Mouse (Mus musculus): ENCODE data around the gene Pitpnm3. TPM values are rescaled to one million over a fixed set of nuclear protein-coding genes. Genes with fewer than 3 reads are reported as not detected.

Pitpnm3 gene
- polyA plus RNA-seq, 1 experiment from 2014 or later, result 0.05 TPM

GRCm38 (mm10) chr11:72084337-72084736 lies 51.2 kb downstream of the Pitpnm3 start:
- Histone ChIP-seq H3K4me3 (replicated peaks) (no peak overlapping the region), H3K9me3 (replicated peaks) (no peaks in the 10 kb centered on the region), H3K36me3 (no peaks in the 10 kb centered on the region), H3K27me3 (0 out of 2 replicates have a peak, but pooled peaks cover 2% of the 10 kb centered on the region), H3K9ac (no peak overlapping the region), H3K4me1 (peaks cover 8% of the 10 kb centered on the region; the same call in 1 of the 2 replicates), H3K27ac (no peak overlapping the region), H3K4me2 (no peak overlapping the region)
- no peak for ATAC-seq (replicated peaks; ENCODE audit: low FRiP score)
- WGBS, result 94% methylated on average over 15 of the region's 15 CpGs

- Histone ChIP-seq H3K4me3 (replicated peaks) (no peak overlapping the region), H3K27ac (no peak overlapping the region), H3K9me3 (replicated peaks) (no peaks in the 10 kb centered on the region), H3K27me3 (0 out of 2 replicates have a peak, but pooled peaks cover 2% of the 10 kb centered on the region), H3K36me3 (no peaks in the 10 kb centered on the region), H3K4me1 (peaks cover 8% of the 10 kb centered on the region; the same call in 1 of the 2 replicates), H3K9ac (no peak overlapping the region), H3K4me2 (no peak overlapping the region)
- WGBS, result 73% methylated on average over 4 of the region's 4 CpGs
- ATAC-seq (replicated peaks; ENCODE audit: low FRiP score), result no peak
These were observed 53.0 kb downstream of the Pitpnm3 start for GRCm38 (mm10) chr11:72082601-72083000.

- 86% methylated on average over 6 of the region's 6 CpGs for WGBS
- Histone ChIP-seq H3K4me2 (no peak overlapping the region), H3K36me3 (no peaks in the 10 kb centered on the region), H3K27me3 (0 out of 2 replicates have a peak, but pooled peaks cover 2% of the 10 kb centered on the region), H3K4me3 (replicated peaks) (no peak overlapping the region), H3K9ac (no peak overlapping the region), H3K4me1 (no peaks in the 10 kb centered on the region), H3K9me3 (replicated peaks) (no peaks in the 10 kb centered on the region), H3K27ac (no peak overlapping the region)
- no peak for ATAC-seq (replicated peaks; ENCODE audit: low FRiP score)
These were observed 55.1 kb downstream of the Pitpnm3 start for GRCm38 (mm10) chr11:72080461-72080860.

GRCm38 (mm10) chr11:72078647-72079046 lies 56.9 kb downstream of the Pitpnm3 start:
- no peaks in the 10 kb centered on the region for H3K9me3 ChIP-seq (replicated peaks)
- no peaks in the 10 kb centered on the region for H3K36me3 ChIP-seq
- WGBS, result 52% methylated on average over 4 of the region's 4 CpGs
- no peak overlapping the region for H3K27ac ChIP-seq
- peaks cover 12% of the 10 kb centered on the region; the same call in 1 of the 2 replicates for H3K27me3 ChIP-seq
- no peak for ATAC-seq (replicated peaks; ENCODE audit: low FRiP score)
- H3K9ac ChIP-seq, result no peak overlapping the region
- no peak overlapping the region for H3K4me3 ChIP-seq (replicated peaks)
- H3K4me1 ChIP-seq, result no peaks in the 10 kb centered on the region
- H3K4me2 ChIP-seq, result no peak overlapping the region

GRCm38 (mm10) chr11:72078056-72078455 lies 57.5 kb downstream of the Pitpnm3 start:
- Histone ChIP-seq H3K36me3 (no peaks in the 10 kb centered on the region), H3K4me1 (no peaks in the 10 kb centered on the region), H3K27ac (no peak overlapping the region), H3K27me3 (peaks cover 13% of the 10 kb centered on the region; the same call in 1 of the 2 replicates), H3K4me3 (replicated peaks) (no peak overlapping the region), H3K9me3 (replicated peaks) (no peaks in the 10 kb centered on the region), H3K4me2 (no peak overlapping the region), H3K9ac (no peak overlapping the region)
- no peak for ATAC-seq (replicated peaks; ENCODE audit: low FRiP score)
- WGBS, result 61% methylated on average over 3 of the region's 3 CpGs

- Histone ChIP-seq H3K27me3 (peaks cover 11% of the 10 kb centered on the region; the same call in 1 of the 2 replicates), H3K4me1 (peaks cover 13% of the 10 kb centered on the region; the same call in 1 of the 2 replicates), H3K27ac (no peak overlapping the region), H3K9ac (no peak overlapping the region), H3K9me3 (replicated peaks) (no peaks in the 10 kb centered on the region), H3K36me3 (no peaks in the 10 kb centered on the region), H3K4me2 (no peak overlapping the region), H3K4me3 (replicated peaks) (no peak overlapping the region)
- no peak for ATAC-seq (replicated peaks; ENCODE audit: low FRiP score)
- 68% methylated on average over 13 of the region's 13 CpGs for WGBS
These were observed 61.3 kb downstream of the Pitpnm3 start for GRCm38 (mm10) chr11:72074230-72074629.

- Histone ChIP-seq H3K4me1 (peaks cover 13% of the 10 kb centered on the region; the same call in 1 of the 2 replicates), H3K4me2 (no peak overlapping the region), H3K36me3 (no peaks in the 10 kb centered on the region), H3K4me3 (replicated peaks) (no peak overlapping the region), H3K9me3 (replicated peaks) (no peaks in the 10 kb centered on the region), H3K9ac (no peak overlapping the region), H3K27me3 (peaks cover 11% of the 10 kb centered on the region; the same call in 1 of the 2 replicates), H3K27ac (no peak overlapping the region)
- ATAC-seq (replicated peaks; ENCODE audit: low FRiP score), result 0 out of 2 replicates have a peak, but pooled peaks have one; percentile 33
- WGBS, result 18% methylated on average over 6 of the region's 6 CpGs
These were observed 63.2 kb downstream of the Pitpnm3 start for GRCm38 (mm10) chr11:72072331-72072905.

GRCm38 (mm10) chr11:72070733-72071132 lies 64.8 kb downstream of the Pitpnm3 start:
- Histone ChIP-seq H3K27me3 (peaks cover 11% of the 10 kb centered on the region; the same call in 1 of the 2 replicates), H3K4me1 (peaks cover 13% of the 10 kb centered on the region; the same call in 1 of the 2 replicates), H3K9me3 (replicated peaks) (no peaks in the 10 kb centered on the region), H3K4me2 (no peak overlapping the region), H3K27ac (no peak overlapping the region), H3K4me3 (replicated peaks) (no peak overlapping the region), H3K36me3 (no peaks in the 10 kb centered on the region), H3K9ac (no peak overlapping the region)
- WGBS, result 76% methylated on average over 9 of the region's 9 CpGs
- no peak for ATAC-seq (replicated peaks; ENCODE audit: low FRiP score)

- no peak overlapping the region for H3K9ac ChIP-seq
- no peaks in the 10 kb centered on the region for H3K27me3 ChIP-seq
- H3K9me3 ChIP-seq (replicated peaks), result no peaks in the 10 kb centered on the region
- H3K36me3 ChIP-seq, result no peaks in the 10 kb centered on the region
- WGBS, result 78% methylated on average over 7 of the region's 7 CpGs
- H3K27ac ChIP-seq, result no peak overlapping the region
- ATAC-seq (replicated peaks; ENCODE audit: low FRiP score), result no peak
- no peak overlapping the region for H3K4me2 ChIP-seq
- no peak overlapping the region for H3K4me3 ChIP-seq (replicated peaks)
- H3K4me1 ChIP-seq, result peaks cover 13% of the 10 kb centered on the region; the same call in 1 of the 2 replicates
These were observed 67.6 kb downstream of the Pitpnm3 start for GRCm38 (mm10) chr11:72068026-72068425.

GRCm38 (mm10) chr11:72067326-72067725 lies 68.3 kb downstream of the Pitpnm3 start:
- no peak overlapping the region for H3K4me2 ChIP-seq
- H3K27ac ChIP-seq, result no peak overlapping the region
- ATAC-seq (replicated peaks; ENCODE audit: low FRiP score), result no peak
- no peaks in the 10 kb centered on the region for H3K27me3 ChIP-seq
- H3K9me3 ChIP-seq (replicated peaks), result no peaks in the 10 kb centered on the region
- no peak overlapping the region for H3K9ac ChIP-seq
- 73% methylated on average over 5 of the region's 5 CpGs for WGBS
- H3K4me3 ChIP-seq (replicated peaks), result no peak overlapping the region
- peaks cover 9% of the 10 kb centered on the region; the same call in 1 of the 2 replicates for H3K4me1 ChIP-seq
- no peaks in the 10 kb centered on the region for H3K36me3 ChIP-seq

GRCm38 (mm10) chr11:72066330-72066729 lies 69.2 kb downstream of the Pitpnm3 start:
- Histone ChIP-seq H3K27me3 (no peaks in the 10 kb centered on the region), H3K36me3 (no peaks in the 10 kb centered on the region), H3K9ac (no peak overlapping the region), H3K4me1 (0 out of 2 replicates have a peak, but pooled peaks cover under 1% of the 10 kb centered on the region), H3K9me3 (replicated peaks) (no peaks in the 10 kb centered on the region), H3K4me2 (no peak overlapping the region), H3K27ac (no peak overlapping the region), H3K4me3 (replicated peaks) (no peak overlapping the region)
- 38% methylated on average over 6 of the region's 6 CpGs for WGBS
- no peak for ATAC-seq (replicated peaks; ENCODE audit: low FRiP score)

- H3K27me3 ChIP-seq, result no peaks in the 10 kb centered on the region
- no peak overlapping the region for H3K4me2 ChIP-seq
- H3K36me3 ChIP-seq, result no peaks in the 10 kb centered on the region
- H3K9ac ChIP-seq, result no peak overlapping the region
- no peaks in the 10 kb centered on the region for H3K9me3 ChIP-seq (replicated peaks)
- H3K27ac ChIP-seq, result no peak overlapping the region
- H3K4me3 ChIP-seq (replicated peaks), result no peak overlapping the region
- no peaks in the 10 kb centered on the region for H3K4me1 ChIP-seq
- WGBS, result 85% methylated on average over 8 of the region's 8 CpGs
- ATAC-seq (replicated peaks; ENCODE audit: low FRiP score), result no peak
These were observed 70.5 kb downstream of the Pitpnm3 start for GRCm38 (mm10) chr11:72065103-72065502.
